Mouse (Mus musculus): ENCODE measurements around the gene Trank1.
A peak's percentile ranks its signal among the peaks of the same experiment; 100 is the strongest.

The Trank1 gene

DNA sequence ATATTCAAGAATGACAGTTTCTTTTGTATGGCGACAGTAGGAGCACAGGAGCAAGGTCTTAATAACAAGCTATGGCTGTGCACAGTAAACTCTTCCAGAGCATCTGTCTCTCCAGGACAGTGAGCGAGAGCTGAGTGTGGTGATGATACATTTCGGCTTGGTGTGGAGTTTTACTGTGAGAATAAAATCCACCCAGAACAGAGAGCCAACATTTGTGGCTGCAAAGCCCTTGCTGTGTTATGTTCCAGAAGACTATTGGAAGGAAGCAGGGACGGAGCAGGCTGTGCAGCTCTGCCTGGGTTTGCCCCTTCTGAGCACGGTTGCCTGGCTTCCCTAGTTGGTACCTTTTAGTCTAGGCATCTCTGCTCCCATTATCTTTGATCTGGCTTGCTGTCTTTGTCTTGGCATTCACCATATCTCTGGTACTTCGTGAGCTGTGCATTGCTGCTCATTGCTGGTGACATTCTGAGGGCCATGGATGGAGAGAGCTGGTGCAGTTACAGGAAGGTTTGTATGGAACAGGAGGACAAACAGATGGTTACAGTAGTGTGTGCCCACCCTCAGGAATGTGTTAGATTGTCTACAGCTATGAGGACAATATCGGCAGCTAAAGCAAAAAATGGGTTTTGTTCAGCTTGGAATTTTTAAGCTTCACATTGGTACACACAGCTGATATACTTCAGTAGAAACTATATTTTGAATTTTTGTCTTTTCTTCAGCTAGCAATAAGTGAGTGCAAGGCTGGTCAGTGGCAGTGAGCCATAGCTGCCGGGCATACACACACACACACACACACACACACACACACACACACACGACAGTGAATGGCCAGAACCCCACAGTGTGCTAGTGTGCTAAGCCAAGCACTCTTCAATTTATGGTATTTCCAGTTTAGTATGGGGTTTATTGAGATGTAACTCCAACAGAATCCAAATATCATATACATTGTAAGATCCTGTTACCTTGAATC is 69.8 kb downstream of the Trank1 start:
- DNase-seq (ENCODE audit: low spot score in 2 of 2): no peak

DNA sequence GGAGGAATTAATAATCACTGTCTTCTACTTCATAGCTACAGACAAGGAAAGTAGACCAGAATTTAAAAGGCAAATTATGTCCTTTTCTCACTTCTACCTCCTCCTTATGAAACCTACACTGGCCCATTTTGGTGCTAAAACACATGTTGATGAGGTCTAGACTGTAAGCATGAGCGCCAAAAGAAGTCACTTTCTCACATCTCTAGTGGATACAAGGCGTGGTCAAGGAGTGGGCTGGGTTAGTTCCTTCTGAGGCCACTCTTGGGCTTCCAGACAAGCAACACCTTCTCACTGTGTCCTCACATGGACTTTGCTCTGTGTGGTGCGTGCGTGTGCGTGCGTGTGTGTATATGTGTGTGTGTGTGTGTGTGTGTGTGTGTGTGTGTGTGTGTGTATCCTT is 70.9 kb downstream of the Trank1 start:
- DNase-seq (ENCODE audit: low spot score in 2 of 2): no peak

DNA sequence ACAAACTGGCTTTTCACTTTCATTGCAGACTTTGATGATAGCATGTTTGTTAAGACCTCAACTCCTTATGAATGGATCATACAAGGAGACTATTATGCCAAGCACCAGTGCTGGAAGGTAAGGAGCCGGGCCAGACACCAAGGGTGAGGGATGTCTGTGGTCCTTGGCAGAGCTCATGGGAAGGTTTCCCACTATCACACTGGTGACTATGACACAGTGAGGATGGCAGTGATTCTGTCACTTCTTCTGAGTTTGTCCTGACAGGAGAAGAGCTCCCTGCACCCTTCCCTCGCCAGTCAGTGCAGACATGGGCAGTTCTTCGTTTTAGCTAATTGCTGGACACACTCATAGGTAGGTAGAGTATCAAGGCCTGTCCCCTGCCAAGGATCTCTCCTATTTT is 71.5 kb downstream of the Trank1 start:
- peak in 1 of 2 experiments; percentile 50 for DNase-seq (ENCODE audit: low spot score in 2 of 2)

DNA sequence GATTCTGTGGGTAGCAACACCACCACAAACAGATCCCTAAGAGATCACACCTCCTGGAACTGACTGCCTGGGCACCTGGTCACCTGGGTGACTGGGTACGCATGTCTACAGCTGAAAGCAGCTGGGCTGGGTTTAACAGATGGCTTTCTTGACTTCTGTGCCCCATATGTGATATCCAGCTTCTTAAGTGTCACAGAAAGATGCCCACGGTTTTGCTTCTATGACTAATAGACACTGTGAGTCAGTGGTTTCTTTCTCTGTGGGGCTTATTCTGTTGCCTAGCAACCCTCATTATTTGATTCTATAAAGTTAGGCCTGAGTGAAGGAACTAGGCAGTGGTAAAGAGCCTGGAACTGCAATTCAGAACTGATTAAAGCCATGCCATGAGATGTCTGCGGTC is 72.2 kb downstream of the Trank1 start:
- DNase-seq (ENCODE audit: low spot score in 2 of 2): no peak

DNA sequence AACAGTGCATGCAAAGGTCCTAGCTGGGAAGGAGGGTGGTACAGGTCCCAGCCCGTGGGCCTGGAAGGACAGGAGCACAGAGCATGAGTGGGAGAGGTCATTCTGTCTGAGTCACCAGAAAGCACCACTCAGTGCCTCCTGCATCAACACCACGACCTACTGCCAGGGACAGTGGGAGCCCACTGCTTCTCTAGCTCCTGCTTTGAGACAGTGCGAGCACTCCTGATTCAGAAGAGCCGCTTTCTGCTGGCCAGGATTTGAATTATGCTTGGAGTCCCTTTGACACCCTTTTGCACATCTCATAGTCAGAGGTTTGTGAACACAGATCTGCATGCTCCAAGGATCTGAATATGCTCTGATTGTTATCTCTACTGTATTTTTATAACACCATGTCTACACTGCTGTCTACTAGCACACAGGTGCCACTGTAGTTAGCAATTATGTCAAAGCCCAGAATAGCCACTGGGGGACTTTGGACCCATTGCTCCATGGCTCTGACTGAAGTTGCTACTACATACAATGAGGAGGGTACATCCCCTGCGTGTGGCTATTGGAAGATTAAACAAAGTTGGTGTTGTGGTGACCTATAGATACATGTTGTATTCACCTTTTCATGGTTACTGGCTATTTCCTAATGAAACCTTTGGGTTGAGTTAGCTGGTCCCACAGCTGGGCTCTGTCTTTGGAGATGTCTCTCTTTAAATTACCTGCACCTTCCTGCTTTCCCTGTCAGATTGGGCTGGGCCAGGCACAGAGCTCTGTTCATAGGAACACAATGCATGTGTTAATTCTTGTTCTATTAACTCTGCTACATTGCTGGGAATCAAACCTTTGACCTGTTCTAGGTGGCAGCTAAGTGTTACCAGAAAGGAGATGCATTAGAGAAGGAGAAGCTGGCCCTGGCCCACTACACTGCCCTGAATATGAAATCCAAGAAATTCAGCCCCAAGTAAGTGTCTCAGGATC is 74.3 kb downstream of the Trank1 start:
- DNase-seq (ENCODE audit: low spot score in 2 of 2): no peak

DNA sequence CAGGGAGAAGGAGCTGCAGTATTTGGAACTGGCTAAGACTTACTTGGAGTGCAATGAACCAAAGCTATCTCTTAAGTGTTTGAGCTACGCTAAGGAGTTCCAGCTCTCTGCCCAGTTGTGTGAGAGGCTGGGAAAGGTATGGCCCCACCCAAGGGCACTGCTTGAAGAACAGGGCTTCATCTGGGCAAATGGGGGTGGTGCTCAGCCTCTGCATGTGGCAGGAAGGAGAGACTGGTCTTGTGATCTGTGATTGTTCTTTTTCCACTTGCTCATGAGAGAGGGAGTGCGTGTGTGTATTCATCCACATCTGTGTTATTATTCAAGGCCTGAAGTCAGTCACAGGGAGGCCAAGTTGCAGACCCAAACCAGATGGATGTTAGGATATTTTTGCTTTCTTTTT is 75.0 kb downstream of the Trank1 start:
- DNase-seq (ENCODE audit: low spot score in 2 of 2): no peak

DNA sequence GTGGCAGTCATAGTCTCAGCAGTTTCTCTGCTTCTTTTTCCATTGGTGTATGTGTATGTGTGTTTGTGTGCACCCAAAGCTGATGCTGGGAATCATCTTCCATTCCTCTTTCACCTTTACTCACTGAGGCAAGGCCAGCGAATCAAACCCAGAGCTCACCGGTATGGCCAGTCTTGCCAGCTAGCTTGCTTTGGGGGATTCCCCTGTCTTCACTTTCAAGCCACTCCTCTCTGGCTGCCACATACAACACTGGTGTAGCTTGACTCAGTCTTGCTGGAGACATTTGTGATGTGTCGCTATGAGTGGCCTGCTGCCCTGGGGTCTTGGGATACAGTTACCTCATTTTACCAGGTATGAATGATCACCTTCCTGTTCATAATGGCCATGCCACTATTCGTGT is 76.0 kb downstream of the Trank1 start:
- DNase-seq (ENCODE audit: low spot score in 2 of 2): peak in 1 of 2 experiments; percentile 36

DNA sequence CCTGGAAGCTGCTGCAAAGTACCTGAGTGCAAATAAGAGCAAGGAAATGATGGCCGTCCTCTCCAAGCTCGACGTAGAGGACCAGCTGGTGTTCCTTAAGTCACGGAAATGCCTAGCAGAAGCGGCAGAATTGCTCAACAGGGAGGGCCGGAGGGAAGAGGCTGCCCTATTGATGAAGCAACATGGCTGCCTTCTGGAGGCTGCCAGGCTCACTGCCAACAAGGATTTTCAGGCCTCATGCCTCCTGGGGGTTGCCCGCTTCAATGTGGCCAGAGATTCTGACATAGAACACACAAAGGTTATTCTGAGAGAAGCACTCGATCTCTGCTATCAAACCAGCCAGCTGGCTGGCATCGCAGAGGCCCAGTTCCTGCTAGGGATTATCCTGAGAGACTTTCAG is 78.5 kb downstream of the Trank1 start:
- DNase-seq (ENCODE audit: low spot score in 2 of 2): peak in 1 of 2 experiments; percentile 56

DNA sequence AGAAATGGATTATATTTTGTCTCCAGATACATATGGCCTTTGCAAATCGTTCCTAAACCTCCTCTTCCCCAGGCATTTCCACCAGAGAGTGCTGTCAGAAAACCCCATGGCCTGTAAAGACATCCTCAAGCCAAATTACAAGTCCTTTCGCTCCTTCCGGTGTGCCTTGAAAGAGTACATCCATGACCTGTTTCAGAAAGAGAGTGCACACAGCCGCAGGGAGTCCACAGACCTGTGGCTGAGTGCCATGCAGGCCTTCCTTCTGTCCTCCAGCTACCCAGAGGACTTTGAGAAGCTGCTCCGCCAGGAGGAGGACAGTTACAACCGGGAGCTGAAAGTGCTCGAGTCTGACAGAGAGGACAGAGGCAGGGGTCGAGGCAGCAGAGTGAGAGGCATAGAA is 79.5 kb downstream of the Trank1 start:
- peak in 1 of 2 experiments; percentile 52 for DNase-seq (ENCODE audit: low spot score in 2 of 2)

DNA sequence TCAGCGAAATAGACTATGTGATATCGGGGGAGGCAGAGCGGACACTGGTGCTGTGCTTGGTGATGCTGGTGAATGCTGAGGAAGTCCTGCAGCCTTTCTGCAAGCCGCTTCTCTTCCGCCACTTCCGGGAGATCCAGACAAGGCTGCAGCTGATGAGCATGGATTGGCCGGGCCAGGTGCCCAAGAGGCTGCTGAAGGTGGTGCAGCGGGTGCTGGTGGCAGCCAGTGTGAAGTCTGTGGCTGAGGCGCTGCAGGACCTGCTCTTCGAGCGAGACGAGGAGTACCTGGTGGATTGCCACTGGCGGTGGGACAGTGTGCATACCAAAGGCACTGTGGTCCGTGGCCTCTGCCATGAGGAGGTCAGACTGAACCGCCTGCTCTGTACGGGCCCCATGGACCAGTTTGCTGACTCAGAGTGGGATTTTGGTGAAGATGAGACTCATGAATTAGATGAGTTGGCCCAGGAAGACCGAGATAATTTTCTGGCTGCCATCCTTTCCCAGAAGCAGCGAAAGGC is 80.4 kb downstream of the Trank1 start:
- DNase-seq (ENCODE audit: low spot score in 2 of 2): peak in 1 of 2 experiments; percentile 57

DNA sequence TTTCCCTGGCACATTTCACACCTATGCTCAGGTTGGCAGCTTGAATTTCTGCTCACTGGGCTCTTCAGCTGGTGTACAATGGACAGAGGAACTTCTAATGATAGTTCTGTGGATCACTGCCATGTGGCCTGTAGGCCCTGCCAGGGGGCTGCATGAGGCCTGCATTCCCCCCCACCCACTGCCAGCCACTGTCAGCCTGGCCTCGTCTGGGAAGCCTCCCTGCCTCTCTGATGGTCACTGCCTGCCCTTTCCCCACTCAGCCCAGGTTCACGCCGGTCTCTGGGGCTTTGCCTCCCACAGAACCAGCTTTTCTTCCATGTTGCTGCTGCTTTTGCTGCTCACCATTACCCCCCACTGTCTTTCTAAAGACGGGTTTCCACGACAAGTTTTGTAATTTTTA is 83.7 kb downstream of the Trank1 start:
- DNase-seq (ENCODE audit: low spot score in 2 of 2): peak in 1 of 2 experiments; percentile 51

DNA sequence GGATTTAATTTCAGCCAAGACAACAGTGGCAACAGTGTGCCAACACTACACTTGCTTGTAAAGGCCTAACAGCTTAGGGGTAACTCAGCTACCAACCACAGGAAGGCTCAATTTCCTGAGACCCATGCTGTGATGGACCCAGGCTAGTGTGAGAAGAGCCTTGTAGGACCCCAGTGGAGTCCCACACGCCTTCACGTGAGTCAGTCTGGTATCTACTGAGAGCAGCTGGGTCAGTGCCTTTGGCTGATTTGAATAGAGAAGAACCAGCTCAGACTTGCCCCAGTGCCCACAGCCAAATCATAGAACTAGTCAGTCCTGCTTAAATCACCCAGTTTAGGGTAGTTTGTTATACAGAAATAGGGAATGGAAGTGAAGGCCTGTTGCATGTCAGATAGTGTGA is 86.5 kb downstream of the Trank1 start:
- no peak for DNase-seq (ENCODE audit: low spot score in 2 of 2)

DNA sequence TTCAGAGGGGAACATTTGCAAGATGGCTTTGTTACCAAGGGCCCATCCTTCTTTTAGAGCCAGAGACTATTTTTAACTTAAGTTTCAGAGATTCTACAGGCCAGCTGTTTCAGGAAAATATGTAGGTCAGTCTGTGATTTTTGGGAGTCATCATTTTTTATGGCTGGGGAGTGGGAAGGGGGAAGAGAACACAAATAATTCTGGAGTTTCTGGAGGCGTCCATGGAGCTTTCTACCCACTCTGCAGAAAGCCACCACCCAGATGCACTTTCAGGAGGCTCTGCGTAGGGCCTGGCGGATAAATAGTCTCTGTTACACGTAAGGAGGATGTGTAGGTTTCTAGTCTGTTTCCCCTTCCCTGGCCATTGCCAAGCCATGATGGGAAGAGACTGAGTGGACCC is 88.5 kb downstream of the Trank1 start:
- no peak for DNase-seq (ENCODE audit: low spot score in 2 of 2)

DNA sequence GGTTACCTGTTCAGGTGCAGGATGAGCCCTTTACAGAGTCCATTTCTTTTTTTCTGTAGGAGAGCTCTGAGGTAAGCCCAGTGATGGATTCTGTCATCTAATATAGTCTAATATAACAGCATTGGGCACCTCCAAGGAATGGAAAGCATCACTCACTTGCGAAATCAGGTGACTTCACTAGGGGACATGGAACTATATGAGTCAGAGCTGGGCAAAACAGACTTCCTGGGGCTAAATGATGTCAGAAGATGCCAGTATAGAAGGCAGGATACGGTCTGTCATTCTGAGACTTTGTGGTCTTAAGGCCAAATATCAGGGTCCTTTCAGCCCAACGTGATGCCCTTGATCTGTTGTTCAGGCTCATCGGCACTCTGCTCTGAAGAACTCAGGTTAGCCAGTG is 91.6 kb downstream of the Trank1 start:
- no peak for DNase-seq (ENCODE audit: low spot score in 2 of 2)

DNA sequence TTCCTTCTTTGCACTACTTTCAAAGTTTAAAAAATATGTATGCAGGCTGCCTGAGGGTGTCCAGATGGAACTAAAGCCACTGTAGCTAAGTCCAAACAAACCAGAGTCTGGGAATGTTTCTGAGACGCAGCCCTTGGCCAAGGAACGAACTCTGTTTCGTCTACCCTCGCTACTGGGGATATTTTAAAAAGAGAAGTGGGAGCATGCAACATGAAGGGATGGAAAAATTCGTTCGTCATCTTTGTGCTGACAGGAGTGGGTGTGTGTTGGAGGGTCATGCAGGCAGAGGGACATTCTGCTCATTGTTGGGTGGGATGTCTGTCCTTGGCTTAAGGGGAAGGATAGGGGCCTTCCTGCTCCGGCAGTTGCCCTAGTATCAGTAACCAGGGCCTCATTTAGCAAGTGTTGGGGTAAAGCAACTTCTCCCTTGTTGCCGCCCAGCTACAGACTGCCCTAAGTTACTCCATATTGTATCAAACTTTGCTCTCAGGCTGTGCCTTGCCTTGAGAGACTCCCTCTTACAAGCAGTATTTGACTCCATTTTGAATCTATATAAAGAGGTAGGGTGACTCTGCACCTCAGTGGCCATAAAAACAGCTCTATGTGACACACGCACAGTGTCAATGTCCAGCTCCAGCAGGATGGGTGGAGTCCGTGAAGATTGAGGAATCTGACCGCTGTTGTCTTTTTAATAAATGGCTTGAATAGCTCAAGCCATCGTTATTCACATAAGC is 93.0 kb downstream of the Trank1 start:
- no peak for DNase-seq (ENCODE audit: low spot score in 2 of 2)

DNA sequence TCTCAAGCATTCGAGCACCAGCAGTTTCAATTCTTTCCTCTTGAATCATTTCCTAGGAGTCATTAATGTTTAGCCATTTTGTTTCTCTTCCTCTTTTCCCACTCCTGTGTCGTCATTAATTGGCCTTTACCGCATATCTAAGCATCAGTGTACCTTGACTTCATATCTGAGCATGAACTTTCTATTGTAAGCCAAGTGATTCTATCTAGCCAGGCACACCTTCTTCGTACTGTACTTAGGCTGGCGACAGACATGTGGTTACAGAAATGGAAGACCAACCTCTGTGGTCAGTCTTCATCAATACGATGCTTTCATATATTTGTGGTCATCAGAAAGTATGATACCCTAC is 93.5 kb downstream of the Trank1 start:
- DNase-seq (ENCODE audit: low spot score in 2 of 2): no peak

DNA sequence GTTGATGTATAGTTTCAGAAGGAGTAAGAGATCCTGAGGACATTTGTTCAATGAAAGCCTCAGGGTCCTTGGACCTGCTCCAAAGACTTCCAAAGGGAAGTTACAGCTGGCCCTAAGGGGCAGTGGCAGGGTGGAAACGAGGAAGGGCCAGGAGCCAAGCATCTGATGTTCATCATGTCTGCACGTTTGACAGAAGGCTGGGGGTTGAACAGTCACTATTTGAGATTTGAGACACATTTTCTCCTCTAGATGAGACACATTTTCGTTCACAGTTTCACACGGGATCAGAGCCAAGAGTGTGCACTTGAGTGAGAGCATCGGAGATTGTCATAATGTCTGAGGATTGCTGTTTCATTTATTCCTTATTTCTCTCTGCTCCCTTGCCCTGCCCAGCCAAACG is 96.5 kb downstream of the Trank1 start:
- no peak for DNase-seq (ENCODE audit: low spot score in 2 of 2)

DNA sequence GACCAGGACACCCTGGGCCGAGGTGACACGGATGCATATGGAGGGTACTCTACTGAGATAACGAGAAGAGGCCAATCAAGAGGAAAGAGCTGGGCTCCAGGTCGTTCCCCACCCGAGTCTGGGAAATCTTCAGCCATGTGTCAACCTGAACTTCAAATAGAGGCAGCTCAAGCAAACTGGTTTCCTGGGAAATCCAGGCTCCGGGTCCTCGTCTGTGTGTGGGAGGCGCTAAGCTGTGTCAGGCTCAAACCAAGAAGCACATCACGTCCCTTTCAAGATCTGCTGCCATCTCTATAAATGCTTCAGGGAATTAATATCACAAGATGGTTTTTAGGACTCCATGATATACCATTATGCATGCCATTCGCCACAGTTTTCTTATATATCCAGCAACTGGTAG is 96.9 kb downstream of the Trank1 start:
- DNase-seq (ENCODE audit: low spot score in 2 of 2): no peak

DNA sequence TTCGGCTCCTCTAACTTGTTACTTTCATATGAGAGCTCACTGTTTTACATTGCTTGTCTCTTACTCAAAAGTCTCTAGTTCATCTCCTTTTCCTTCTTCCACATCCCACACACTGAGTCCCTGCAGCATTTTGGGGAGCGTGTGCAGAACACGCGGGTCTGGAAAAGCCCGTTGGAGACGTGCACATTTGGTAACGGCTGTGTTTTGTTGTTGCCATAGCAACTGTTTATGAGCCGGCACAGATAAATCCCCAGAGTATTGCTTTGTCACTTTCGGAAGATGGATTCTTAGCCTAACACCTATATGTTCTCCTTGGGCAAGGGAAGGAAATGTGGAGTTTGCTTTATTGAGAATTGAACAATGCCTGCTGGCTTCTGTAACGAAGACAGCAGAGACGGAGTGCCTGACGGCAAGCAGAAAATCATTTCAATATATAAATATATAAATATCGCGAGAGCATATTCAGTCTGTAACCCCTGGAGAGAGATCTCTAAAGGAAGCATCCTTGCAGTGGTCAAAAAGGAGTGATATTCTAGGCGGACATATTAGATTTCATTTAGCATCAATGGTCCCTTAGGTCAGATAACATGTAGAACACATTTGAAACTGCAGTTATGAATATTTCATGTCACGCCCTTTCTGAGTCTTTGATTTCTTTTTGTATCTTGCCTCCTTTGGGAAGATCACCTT is 101.1 kb downstream of the Trank1 start:
- no peak for DNase-seq (ENCODE audit: low spot score in 2 of 2)

DNA sequence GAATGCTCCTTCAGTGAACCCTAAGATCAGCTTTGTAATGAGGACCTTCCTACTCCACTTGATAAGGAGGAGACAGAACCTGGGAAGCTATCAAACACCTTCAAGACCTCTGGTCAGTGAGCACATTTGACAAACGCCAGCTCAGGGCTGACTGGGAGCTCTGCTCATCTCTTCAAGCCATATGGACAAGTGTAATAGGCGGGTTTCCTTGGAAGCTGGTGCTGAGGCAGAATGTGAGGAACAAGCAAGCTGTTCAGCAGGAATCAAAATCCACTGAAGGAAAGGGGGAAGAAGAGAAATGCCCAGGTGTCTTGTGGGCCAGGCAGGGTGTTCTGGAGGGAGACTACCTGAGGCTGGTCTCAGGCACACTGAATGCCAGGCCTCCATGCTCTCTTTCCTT is 110.3 kb downstream of the Trank1 start:
- DNase-seq (ENCODE audit: low spot score in 2 of 2): no peak

DNA sequence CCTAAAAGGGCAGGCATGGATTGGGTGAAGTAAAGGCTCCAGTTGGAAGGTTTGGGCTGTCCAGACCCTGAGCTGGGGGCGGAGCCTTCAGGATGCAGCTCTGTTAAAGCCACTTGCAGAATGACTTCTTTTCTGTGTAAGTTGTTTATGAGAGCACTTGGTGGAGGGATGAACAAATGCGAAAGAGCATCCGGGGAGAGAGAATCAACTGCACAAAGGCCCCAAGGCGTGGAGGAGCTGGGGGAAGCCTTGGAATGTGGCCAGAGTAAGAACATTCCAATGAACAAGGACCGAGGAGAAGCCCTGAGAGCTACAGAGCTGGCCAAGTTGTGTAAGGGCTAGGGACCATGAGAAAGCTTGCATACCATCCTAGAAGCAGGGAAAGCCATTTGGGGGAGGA is 111.0 kb downstream of the Trank1 start:
- no peak for DNase-seq (ENCODE audit: low spot score in 2 of 2)
